Mouse (Mus musculus) midbrain, postnatal 0 days (tissue): ENCODE measurements at regions not wholly inside any gene's neighbourhood (a gene's known extent, or its start where the extent isn't known, plus 50 kb on each side); places are given as distances from the start of the nearest gene placed in this dataset.

ENCODE experiments used
- ATAC-seq: fragments of 200-750 bp; cut with Nextera tagmentation; 2 replicates; pipeline ENCODE4 v1.8.0; 2017; ENCODE audit warnings: moderate number of reproducible peaks, mild to moderate bottlenecking, moderate TSS enrichment, moderate library complexity; ENCODE audit not compliant: low FRiP score
- DNase-seq: peaks from one replicate; pipeline ENCODE4 v3.0.0-alpha.2; 2015; ENCODE audit warnings: low spot score
- H3K27ac ChIP-seq: fragments of 300-500 bp; sonication (generic); 2 replicates; pipeline ENCODE4 v1.5.1; 2014; ENCODE audit warnings: low read depth, mild to moderate bottlenecking, low read length, mixed read lengths
- H3K27me3 ChIP-seq: fragments of 300-500 bp; sonication (generic); 2 replicates; pipeline ENCODE4 v1.6.1; 2014; ENCODE audit warnings: low read length, control low read depth, mixed read lengths; ENCODE audit not compliant: insufficient read depth
- H3K36me3 ChIP-seq: fragments of 300-500 bp; sonication (generic); 2 replicates; pipeline ENCODE4 v1.6.1; 2014; ENCODE audit warnings: low read length, control low read depth, mixed read lengths; ENCODE audit not compliant: insufficient read depth
- H3K4me1 ChIP-seq: fragments of 300-500 bp; sonication (generic); 2 replicates; pipeline ENCODE4 v1.6.1; 2014; ENCODE audit warnings: mild to moderate bottlenecking, control low read depth, antibody characterized with exemption, low read length, mixed read lengths; ENCODE audit not compliant: insufficient read depth
- H3K4me2 ChIP-seq: fragments of 300-500 bp; sonication (generic); 2 replicates; pipeline ENCODE4 v1.6.1; 2014; ENCODE audit warnings: low read depth, mild to moderate bottlenecking, low read length, mixed read lengths; ENCODE audit not compliant: poor library complexity, severe bottlenecking
- H3K4me3 ChIP-seq: fragments of 300-500 bp; sonication (generic); 2 replicates; pipeline ENCODE4 v1.5.1; 2014; ENCODE audit warnings: low read depth, mild to moderate bottlenecking, low read length, moderate library complexity
- H3K9ac ChIP-seq: fragments of 300-500 bp; sonication (generic); replicated peaks from 2 replicates; pipeline ENCODE4 v1.6.1; 2014; ENCODE audit warnings: mild to moderate bottlenecking, low read length, moderate library complexity, mixed read lengths; ENCODE audit not compliant: poor library complexity, severe bottlenecking
- H3K9me3 ChIP-seq: fragments of 300-500 bp; sonication (generic); 2 replicates; pipeline ENCODE4 v1.6.1; 2016; ENCODE audit warnings: low read length, control low read depth
- CTCF ChIP-seq: IDR thresholded peaks from 2 replicates; pipeline ENCODE4 v1.5.1; 2016; ENCODE audit warnings: antibody characterized with exemption, mild to moderate bottlenecking
- WGBS: fragments of 180-500 bp; shearing (Covaris S2); extraction: QIAGEN DNeasy Blood & Tissue Kit; methylation state at CpG from one replicate; pipeline ENCODE4 v1.1.7; 2014; 5-methylcytosine and 5-hydroxymethylcytosine counted together

DNA sequence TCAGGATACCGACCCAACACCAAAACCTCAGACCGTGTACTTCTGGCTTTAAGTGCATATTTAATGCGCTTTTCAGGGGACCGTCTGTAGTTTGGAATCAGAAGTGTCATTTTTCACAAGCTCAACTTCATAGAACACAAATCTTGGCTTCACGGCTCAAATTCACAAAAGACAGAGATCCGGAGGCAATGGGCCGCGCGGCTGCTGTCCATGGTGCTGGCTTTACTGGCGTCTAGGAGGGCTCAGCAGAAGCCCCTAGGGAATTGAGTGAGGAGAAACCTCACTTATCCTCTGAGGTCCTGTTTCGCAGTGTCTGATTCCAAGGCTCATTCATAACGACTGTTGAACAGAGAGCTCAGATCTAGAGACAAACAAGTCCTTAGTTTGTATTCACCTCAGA lies 196.5 kb upstream of the Ajap1 start:
- H3K27ac ChIP-seq = no peak overlapping the region
- TF ChIP-seq CTCF = no peak
- H3K4me2 ChIP-seq = no peak overlapping the region
- 36% methylated on average over 12 of the region's 12 CpGs for WGBS
- H3K27me3 ChIP-seq = no peaks in the 10 kb centered on the region
- no peak overlapping the region for H3K9ac ChIP-seq
- DNase-seq = peak; percentile 51
- H3K36me3 ChIP-seq = no peaks in the 10 kb centered on the region
- no peaks in the 10 kb centered on the region for H3K9me3 ChIP-seq
- H3K4me3 ChIP-seq = no peak overlapping the region
- ATAC-seq = no peak
- no peaks in the 10 kb centered on the region for H3K4me1 ChIP-seq

DNA sequence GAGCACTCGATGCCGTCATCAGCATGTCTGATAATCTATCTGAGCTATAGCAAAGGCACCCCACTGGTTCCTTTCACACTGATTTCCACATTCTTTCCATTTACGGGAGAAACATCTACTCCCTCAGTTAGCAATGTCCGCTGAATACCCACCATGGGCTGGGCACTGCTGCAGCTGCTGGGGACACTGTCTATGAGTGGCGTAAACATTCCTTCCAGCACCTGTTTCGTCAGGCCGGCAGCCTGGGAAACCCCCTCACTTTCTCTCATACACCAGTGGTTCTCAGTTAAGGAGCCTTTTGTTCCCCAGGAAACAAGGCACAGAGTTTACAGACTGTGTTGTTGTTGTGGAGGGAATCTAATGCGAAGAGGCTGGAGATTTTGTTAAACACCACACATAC lies 205.8 kb upstream of the Ajap1 start:
- Histone ChIP-seq H3K27ac (no peak overlapping the region), H3K36me3 (no peaks in the 10 kb centered on the region), H3K4me1 (no peaks in the 10 kb centered on the region), H3K9ac (no peak overlapping the region), H3K9me3 (no peaks in the 10 kb centered on the region), H3K27me3 (no peaks in the 10 kb centered on the region), H3K4me2 (no peak overlapping the region), H3K4me3 (no peak overlapping the region)
- TF ChIP-seq CTCF = no peak
- DNase-seq (no peak), ATAC-seq (no peak)
- 36% methylated on average over 8 of the region's 8 CpGs for WGBS

DNA sequence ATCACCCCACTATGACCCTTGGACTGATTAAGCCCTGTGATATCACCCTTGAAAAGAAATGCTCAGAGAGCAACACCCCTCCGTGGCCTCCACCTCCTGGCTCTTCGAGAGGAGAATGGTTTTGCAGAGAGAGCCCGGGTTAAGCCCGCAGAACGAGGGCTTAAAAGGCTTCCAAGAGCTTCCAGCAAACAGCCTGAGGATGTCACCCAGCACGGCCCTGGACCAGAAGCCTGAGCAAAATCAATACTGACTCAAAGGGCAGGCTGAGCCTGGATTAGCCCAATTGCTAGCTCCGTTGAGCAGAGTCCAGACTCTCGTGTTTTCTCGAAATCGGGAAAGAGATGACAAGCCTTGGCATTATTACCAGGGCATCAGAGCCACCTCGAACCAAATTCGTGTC lies 211.3 kb upstream of the Ajap1 start:
- no peak overlapping the region for H3K4me3 ChIP-seq
- no peak for ATAC-seq
- H3K27ac ChIP-seq = peak overlapping the region; percentile 32; the same call in 1 of the 2 replicates
- TF ChIP-seq CTCF = no peak
- no peaks in the 10 kb centered on the region for H3K9me3 ChIP-seq
- 49% methylated on average over 12 of the region's 12 CpGs for WGBS
- no peak overlapping the region for H3K4me2 ChIP-seq
- H3K9ac ChIP-seq = no peak overlapping the region
- no peak for DNase-seq
- no peaks in the 10 kb centered on the region for H3K36me3 ChIP-seq
- H3K27me3 ChIP-seq = no peaks in the 10 kb centered on the region
- H3K4me1 ChIP-seq = peaks cover 7% of the 10 kb centered on the region

DNA sequence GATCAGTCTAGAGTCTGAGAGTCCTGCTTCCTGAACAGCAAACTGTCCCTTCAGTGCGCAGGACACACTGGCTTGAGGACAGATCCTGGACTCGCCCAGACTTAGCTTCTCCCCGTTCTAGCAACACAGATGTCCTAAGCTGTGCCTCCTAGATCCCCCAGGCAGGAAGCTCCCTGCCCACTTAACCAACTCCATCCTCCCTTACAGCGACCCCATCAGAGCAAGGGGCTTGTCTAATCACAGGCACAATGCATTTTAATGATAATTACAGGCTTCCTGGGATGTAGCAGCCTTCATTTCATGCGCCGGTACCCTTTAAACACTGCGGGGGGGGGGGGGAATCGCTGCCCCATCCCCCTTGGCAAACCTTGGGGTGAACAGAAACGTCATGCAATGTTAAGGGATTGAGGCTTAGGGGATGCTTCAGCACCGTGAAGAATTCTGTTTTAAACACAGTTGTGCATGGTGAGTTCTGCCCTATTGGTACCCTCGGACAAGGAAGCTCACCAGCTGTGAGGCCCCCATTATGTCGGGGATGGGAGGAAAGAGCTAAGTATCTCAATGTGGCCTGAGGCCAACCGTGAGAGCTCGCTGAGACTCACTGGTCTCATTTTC lies 213.9 kb upstream of the Ajap1 start:
- H3K9me3 ChIP-seq = no peaks in the 10 kb centered on the region
- DNase-seq = peak; percentile 46

GRCm38 (mm10) chr4:153707218-153707617 lies 224.6 kb upstream of the Ajap1 start:
- Histone ChIP-seq H3K27ac (no peak overlapping the region), H3K9ac (no peak overlapping the region), H3K4me2 (no peak overlapping the region), H3K4me3 (no peak overlapping the region), H3K9me3 (no peaks in the 10 kb centered on the region), H3K4me1 (no peaks in the 10 kb centered on the region), H3K27me3 (no peaks in the 10 kb centered on the region; the same call in 1 of the 2 replicates), H3K36me3 (no peaks in the 10 kb centered on the region)
- 81% methylated on average over 7 of the region's 8 CpGs for WGBS
- DNase-seq = no peak
- no peak for TF ChIP-seq CTCF
- no peak for ATAC-seq

More for the DNA sequence above, 213.9 kb upstream of the Ajap1 start:
- no peaks in the 10 kb centered on the region for H3K27me3 ChIP-seq
- H3K9ac ChIP-seq = no peak overlapping the region
- TF ChIP-seq CTCF = no peak
- H3K27ac ChIP-seq = no peak overlapping the region
- H3K4me2 ChIP-seq = no peak overlapping the region
- H3K4me3 ChIP-seq = no peak overlapping the region
- WGBS = 10% methylated on average over 14 of the region's 14 CpGs
- H3K36me3 ChIP-seq = no peaks in the 10 kb centered on the region
- ATAC-seq = no peak
- H3K4me1 ChIP-seq = peaks cover 7% of the 10 kb centered on the region

GRCm38 (mm10) chr4:153714995-153715645 lies 232.5 kb upstream of the Ajap1 start:
- Histone ChIP-seq H3K27me3 (no peaks in the 10 kb centered on the region; the same call in 1 of the 2 replicates), H3K4me2 (no peak overlapping the region), H3K36me3 (no peaks in the 10 kb centered on the region), H3K9me3 (no peaks in the 10 kb centered on the region), H3K9ac (no peak overlapping the region), H3K27ac (no peak overlapping the region), H3K4me1 (no peaks in the 10 kb centered on the region), H3K4me3 (no peak overlapping the region)
- 38% methylated on average over 6 of the region's 6 CpGs for WGBS
- no peak for TF ChIP-seq CTCF
- 0 out of 2 replicates have a peak, but pooled peaks have one; percentile 54 for ATAC-seq
- DNase-seq = peak; percentile 57
